Mouse (Mus musculus) gonadal fat pad, adult 2 months (tissue): ENCODE results near the gene Ppfibp1. TPM values are rescaled to one million over a fixed set of nuclear protein-coding genes. Genes with fewer than 3 reads are reported as not detected.

Experiments used
- polyA plus RNA-seq: library from polyadenylated mRNA; depleted of rRNA; stranded (reverse); fragments of >200 nt; gene quantifications from 2 replicates; pipeline ENCODE4 v1.2.3, GENCODE M21; 2012; rRNA removed

Gene Ppfibp1
- polyA plus RNA-seq, 1 experiment, result 25.5 TPM

Other genes with a start within 250 kb of the Ppfibp1 start
- gene Med21, start 245.9 kb upstream of the Ppfibp1 start, polyA plus RNA-seq, result 28.1 and 41.1 TPM in 2 replicates
- 21.6 and 38.0 TPM in 2 replicates for gene Tm7sf3, start 245.7 kb upstream of the Ppfibp1 start, polyA plus RNA-seq
- gene Stk38l, start 163.5 kb upstream of the Ppfibp1 start, polyA plus RNA-seq, result 5.7 and 7.4 TPM in 2 replicates
- 3.1 and 7.5 TPM in 2 replicates for gene Arntl2, start 92.4 kb upstream of the Ppfibp1 start, polyA plus RNA-seq
- 0.32 and 1.7 TPM in 2 replicates for gene Smco2, start 38.4 kb upstream of the Ppfibp1 start, polyA plus RNA-seq
- 0.18 and 0.48 TPM in 2 replicates for gene 1700034J05Rik, start 65.9 kb downstream of the Ppfibp1 start, polyA plus RNA-seq
- 0.32 and 0.65 TPM in 2 replicates for gene Rep15, start 144.1 kb downstream of the Ppfibp1 start, polyA plus RNA-seq
- gene Mrps35, start 154.3 kb downstream of the Ppfibp1 start, polyA plus RNA-seq, result 7.1 and 12.8 TPM in 2 replicates
- 2.3 and 2.9 TPM in 2 replicates for gene Mansc4, start 198.5 kb downstream of the Ppfibp1 start, polyA plus RNA-seq
- 17.1 and 19.0 TPM in 2 replicates for gene Klhl42, start 202.9 kb downstream of the Ppfibp1 start, polyA plus RNA-seq